Comparison of ENCODE assay signal across 27 mouse cellular contexts in genomic region chr4:104435736-104436135, GRCm38 (mm10).
"Had no signal": no experiment of that assay in that cellular context is flagged by ENCODE, and none has a peak within 500 bp of the region (broad histone marks: within the 10 kb centered on the region; RNA-seq: fewer than 3 reads in every experiment).

No protein-coding gene starts in this region.

- H3K27me3 ChIP-seq: embryonic facial prominence, embryonic 12.5 days; embryonic facial prominence, embryonic 13.5 days; embryonic facial prominence, embryonic 15.5 days; forebrain, embryonic 12.5 days; forebrain, embryonic 13.5 days; forebrain, embryonic 15.5 days had no signal

- H3K9me3 ChIP-seq: embryonic facial prominence, embryonic 10.5 days; embryonic facial prominence, embryonic 12.5 days; embryonic facial prominence, embryonic 13.5 days; embryonic facial prominence, embryonic 15.5 days; forebrain, embryonic 10.5 days; forebrain, embryonic 12.5 days; forebrain, embryonic 13.5 days; forebrain, embryonic 15.5 days had no signal

- H3K36me3 ChIP-seq: embryonic facial prominence, embryonic 10.5 days; embryonic facial prominence, embryonic 12.5 days; embryonic facial prominence, embryonic 13.5 days; embryonic facial prominence, embryonic 15.5 days; forebrain, embryonic 10.5 days; forebrain, embryonic 12.5 days; forebrain, embryonic 15.5 days had no signal

- H3K9ac ChIP-seq: embryonic facial prominence, embryonic 12.5 days; embryonic facial prominence, embryonic 13.5 days; embryonic facial prominence, embryonic 15.5 days; forebrain, embryonic 12.5 days; forebrain, embryonic 13.5 days; forebrain, embryonic 15.5 days; forebrain, postnatal 0 days had no signal

- H3K4me2 ChIP-seq: embryonic facial prominence, embryonic 12.5 days; embryonic facial prominence, embryonic 13.5 days; embryonic facial prominence, embryonic 15.5 days; forebrain, embryonic 12.5 days; forebrain, embryonic 13.5 days; forebrain, embryonic 15.5 days had no signal

- H3K4me1 ChIP-seq: embryonic facial prominence, embryonic 12.5 days; embryonic facial prominence, embryonic 15.5 days had no signal

- DNase-seq: cerebellum, adult 8-10 months; cerebellum, adult 9-10 months; cerebellum, adult 9-11 months; cerebellum, postnatal 10 days; cerebellum, postnatal 14 days; cerebellum, postnatal 25 days; cerebellum, postnatal 36 days; embryo, embryonic 11 days; forebrain, postnatal 0 days; gastrocnemius, adult 2 months; gastrocnemius, postnatal 10 days; gastrocnemius, postnatal 14 days; gastrocnemius, postnatal 25 days; gastrocnemius, postnatal 36 days; heart, adult 18-20 months; heart, adult 2 months had no signal

- H3K27ac ChIP-seq: embryonic facial prominence, embryonic 10.5 days; embryonic facial prominence, embryonic 12.5 days; embryonic facial prominence, embryonic 13.5 days; embryonic facial prominence, embryonic 15.5 days; forebrain, embryonic 10.5 days; forebrain, embryonic 12.5 days; forebrain, embryonic 13.5 days; forebrain, embryonic 15.5 days; gastrocnemius, adult 2 months; heart, adult 2 months had no signal

- H3K4me3 ChIP-seq: embryonic facial prominence, embryonic 10.5 days; embryonic facial prominence, embryonic 12.5 days; embryonic facial prominence, embryonic 13.5 days; embryonic facial prominence, embryonic 15.5 days; erythroblast, embryonic 14.5 days; forebrain, embryonic 10.5 days; forebrain, embryonic 12.5 days; forebrain, embryonic 13.5 days; forebrain, embryonic 15.5 days; gastrocnemius, adult 2 months; heart, adult 2 months had no signal

- ATAC-seq: forebrain, embryonic 13.5 days; forebrain, embryonic 14.5 days; forebrain, embryonic 15.5 days; forebrain, embryonic 16.5 days; forebrain, postnatal 0 days had no signal
